Mouse (Mus musculus) gastrocnemius, postnatal 25 days (tissue): ENCODE measurements around the gene Tmem200a. TPM values are rescaled to one million over a fixed set of nuclear protein-coding genes. Genes with fewer than 3 reads are reported as not detected.

Source experiments
- DNase-seq: peaks from one replicate; pipeline ENCODE4 v3.0.0; 2022
- long read RNA-seq, 2 experiments: library from polyadenylated mRNA; stranded (forward); transcript quantifications; one replicate each; pipeline ENCODE4 v2.0.0; 2021
- total RNA-seq, 2 experiments: library from RNA; stranded (reverse); gene quantifications; 1 replicate in 1 of 2; 2 replicates in 1 of 2; pipeline ENCODE4 v1.2.3; 2021

The Tmem200a gene
- under 1 TPM in 1 of 2 experiments, not detected in 1; 0.28 TPM for total RNA-seq
- long read RNA-seq, experiment 1, result 0 reads
- long read RNA-seq, experiment 2, partial matches to known transcripts, result 0 of 1 reads
- long read RNA-seq, experiment 2, other reads (novel, unspliced or antisense), result 1 of 1 reads

DNA sequence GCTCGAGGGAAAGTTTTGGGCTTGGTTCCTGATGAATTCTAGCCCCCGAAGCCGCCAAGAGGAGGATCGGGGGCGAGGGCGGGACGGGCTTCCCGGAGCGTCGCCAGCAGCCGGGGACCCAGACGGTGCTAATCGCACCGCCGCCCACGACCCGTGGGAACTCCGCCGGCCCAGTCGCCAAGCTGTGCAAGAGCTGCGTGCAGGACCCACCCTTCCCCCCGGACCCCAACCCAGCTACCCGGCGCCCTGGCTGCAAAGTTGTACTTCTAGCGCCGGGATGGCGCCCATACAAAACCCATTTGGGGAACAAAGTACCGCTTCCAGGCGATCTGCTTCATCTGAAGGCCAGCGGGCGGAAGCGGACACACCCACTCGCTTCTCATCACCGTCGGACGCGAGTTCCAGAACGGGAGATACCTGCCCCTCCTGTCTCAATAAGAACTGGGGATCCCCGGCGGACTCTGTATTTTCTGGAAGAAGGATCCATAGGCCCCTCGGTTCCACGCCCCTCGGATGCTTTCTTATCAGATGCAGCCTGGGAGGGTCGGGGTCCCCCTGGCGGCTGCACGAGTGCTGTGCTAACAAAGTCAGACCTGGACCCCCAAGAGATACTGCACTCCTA is at the start of gene Tmem200a:
Tmem200a (minus strand) TSS at position 532 of the 622 bp plus-strand sequence.
- peak; percentile 9 for DNase-seq

GRCm38 (mm10) chr10:26119822-26120183 is 41.0 kb upstream of the Tmem200a start:
- no peak for DNase-seq

- DNase-seq, result no peak
Observed at GRCm38 (mm10) chr10:26119067-26119821, 40.4 kb upstream of the Tmem200a start.

DNA sequence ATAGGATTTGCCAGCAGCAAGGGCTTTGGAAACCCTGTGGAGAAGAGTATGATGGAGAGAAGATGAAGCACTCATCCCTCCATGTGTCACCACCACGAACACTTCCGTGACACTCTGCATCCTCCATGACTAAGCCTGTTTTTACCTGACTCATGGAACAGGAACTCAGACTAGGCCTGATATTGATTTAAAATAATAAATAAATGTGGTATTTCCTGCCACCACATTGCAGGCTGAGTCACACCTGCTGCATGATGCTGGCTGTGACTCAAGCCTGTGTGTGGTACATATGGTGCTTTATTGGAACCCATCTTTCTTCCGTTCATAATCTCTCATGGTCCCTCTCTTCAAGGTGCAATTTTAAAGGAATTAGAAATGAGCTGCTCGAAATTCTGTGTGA is 35.6 kb upstream of the Tmem200a start:
- no peak for DNase-seq

DNA sequence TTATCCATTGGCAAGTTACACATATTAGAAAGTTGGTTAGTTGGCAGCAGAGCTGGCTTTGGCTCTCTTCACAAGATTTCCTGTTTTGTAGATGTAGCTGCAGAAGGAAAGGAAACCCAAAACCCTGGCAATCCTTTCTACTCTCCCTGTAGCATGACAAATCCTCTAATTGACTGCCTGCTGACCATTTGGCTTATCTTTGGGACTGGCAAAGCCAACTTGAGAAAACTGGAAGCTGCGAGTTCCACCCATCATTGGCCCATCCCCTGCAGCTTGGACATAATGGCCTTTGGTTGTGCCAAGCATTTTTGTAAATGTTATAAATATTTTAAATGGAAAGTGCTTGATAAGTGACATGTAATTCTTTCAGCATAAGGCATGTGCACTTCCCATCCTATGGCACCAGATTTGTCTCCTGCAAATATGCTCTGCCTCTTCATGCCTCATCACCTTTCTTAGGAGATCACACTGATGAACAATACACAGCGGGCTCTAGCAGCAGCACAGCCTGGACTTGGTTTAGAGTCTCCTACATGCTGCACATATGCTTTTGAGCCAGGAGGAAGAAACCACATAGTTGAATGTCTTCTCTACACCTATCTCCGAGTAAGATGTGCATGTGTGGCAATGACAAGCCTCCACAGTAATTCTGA is 24.6 kb upstream of the Tmem200a start:
- DNase-seq, result no peak

- DNase-seq, result no peak
Observed at GRCm38 (mm10) chr10:26082081-26082480, 3.2 kb upstream of the Tmem200a start.

DNA sequence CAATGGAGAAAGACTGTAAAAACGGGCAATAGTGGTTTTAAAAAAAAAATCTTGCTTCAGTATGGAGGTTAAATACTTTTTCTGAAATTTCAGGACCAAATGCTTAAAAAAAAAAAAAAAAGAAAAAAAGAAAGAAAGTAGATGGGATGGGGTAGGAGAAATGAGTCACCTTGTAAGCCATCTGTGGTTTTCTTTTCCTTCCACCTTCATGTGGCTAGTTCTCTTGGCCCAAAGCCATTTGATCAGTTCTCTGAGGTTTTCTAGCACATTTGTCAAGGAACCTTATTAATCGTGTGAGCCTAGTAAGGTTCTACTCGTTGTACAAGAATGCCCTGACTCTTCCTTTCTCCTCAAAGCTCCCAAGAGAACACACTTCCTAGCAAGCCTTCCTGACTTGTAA is 826 bp upstream of the Tmem200a start:
- DNase-seq, result no peak

DNA sequence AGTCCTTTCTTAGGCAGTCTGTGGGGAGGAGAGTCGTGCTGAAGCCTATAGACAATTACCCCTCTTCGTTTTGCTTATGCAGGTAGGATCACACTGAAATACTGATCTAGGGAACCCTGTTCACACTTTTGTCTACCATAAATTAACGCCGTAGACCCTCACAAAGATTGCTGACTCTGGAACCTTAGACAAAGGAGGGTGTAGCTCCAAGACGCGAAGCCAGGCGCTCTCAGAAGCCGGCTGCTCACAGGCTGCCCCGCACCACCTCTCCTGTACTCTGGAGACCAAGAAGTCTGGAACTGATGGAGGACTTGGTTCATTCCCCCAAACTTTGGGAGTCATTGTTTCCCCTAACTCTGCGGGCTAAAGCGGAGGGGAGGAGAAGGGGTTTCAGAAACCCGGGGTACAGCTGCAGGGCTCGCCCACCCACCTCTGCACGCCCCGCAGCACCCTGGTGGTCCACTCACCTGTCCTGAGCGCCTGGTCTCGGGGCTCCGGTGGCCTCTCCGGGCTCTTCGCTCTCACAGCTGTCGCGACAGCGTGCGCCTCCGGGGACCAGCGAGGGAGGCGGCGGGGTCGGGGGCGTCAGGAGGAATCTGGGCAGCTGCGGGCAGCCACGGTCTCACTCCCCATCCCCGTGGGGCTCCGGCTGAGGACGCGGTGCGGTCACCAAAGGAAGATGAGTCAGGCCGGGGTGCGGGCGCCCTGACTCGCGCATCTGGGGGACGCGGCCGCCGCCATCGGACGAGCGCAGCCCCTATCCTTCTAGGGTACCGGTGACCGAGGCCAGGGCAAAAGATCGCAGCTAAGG is 976 bp downstream of the Tmem200a start, which contains the start of gene Gm9767:
Gm9767 (plus strand) TSS at position 585 of the 811 bp plus-strand sequence.
- DNase-seq, result peak; percentile 6

GRCm38 (mm10) chr10:26076949-26077348 is 1.9 kb downstream of the Tmem200a start:
- no peak for DNase-seq

GRCm38 (mm10) chr10:26071986-26072385 is 6.9 kb downstream of the Tmem200a start:
- DNase-seq, result no peak

GRCm38 (mm10) chr10:26063071-26063470 is 15.8 kb downstream of the Tmem200a start:
- DNase-seq, result no peak

GRCm38 (mm10) chr10:26059662-26060307 is 19.1 kb downstream of the Tmem200a start:
- no peak for DNase-seq

DNA sequence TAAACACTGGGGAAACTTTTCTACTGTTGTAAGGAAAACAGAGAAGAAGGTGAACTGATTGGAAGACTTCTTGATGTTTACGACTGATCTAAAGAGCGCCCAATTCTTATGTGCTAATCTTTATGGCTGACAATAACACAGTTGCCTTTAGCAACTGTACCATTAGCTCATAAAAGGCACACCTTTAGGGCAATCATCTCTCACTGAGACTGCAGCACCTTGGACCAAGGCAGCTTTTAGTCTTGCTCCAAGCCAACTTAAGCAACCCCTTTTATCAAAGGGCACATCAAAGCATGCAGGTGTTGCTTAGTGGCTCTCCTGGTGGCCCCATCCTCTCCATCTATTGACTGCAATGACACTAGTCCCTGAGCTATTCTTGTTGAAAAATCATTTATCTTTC is 27.7 kb downstream of the Tmem200a start:
- no peak for DNase-seq

- DNase-seq, result no peak
Observed at GRCm38 (mm10) chr10:26034931-26035330, 43.9 kb downstream of the Tmem200a start.

GRCm38 (mm10) chr10:26018740-26019139 is 60.1 kb downstream of the Tmem200a start:
- no peak for DNase-seq

DNA sequence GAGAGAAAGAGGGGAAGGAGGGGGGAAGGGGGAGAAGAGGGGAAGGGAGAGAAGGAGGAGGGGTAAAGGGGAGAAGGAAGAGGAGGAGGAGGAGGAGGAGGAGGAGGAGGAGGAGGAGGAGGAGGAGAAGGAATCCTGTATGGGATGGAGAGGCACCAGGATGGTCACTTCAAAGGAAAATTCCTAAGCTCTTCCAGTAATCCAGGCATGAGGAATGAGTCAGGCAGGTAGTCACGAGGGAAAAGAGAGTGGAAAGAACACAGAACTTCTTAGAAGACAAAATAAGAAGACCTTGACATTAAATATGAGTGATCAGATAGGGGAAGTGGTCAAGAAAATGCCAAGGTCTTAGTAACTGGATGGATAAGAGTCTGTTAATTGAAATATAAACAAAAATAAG is 64.6 kb downstream of the Tmem200a start:
- no peak for DNase-seq

DNA sequence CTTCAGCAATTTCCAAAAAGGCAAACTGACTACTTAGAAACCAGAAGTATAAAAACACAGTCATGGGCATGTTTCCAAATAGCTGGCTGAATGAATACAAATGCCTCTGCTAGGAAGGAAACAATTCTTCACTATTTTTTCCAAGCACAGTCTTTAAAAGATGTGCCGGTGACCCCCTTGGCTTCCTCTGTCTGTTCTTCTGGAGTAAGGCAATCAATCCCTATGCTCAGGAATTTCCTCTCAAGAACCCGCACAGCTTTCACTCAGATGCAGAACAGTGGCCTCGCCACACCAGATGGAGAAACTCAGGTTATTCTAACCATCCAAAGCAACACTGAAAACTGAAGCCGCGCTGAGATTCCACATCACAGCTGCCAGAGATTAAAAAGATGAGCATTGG is 69.9 kb downstream of the Tmem200a start:
- DNase-seq, result no peak

DNA sequence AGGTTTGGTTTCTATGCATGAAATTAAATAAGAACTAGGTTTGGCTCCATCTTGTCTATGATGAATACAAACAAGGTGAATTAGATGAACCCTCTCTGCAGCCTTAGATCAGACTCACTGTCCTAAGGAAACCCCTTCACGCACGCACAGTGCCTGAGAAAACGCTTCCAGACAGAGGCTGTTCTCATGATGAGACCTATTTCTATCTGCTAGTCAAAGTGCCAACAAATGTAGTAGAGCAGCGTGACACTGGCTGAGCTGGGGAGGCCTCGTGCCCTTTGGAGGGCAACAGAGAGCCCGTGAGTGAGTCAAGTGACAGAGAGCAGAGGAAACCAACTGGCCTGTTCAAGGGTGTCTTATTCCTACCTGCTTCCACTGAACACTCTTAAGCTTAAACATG is 73.4 kb downstream of the Tmem200a start:
- DNase-seq, result no peak

- no peak for DNase-seq
Observed at GRCm38 (mm10) chr10:26000893-26001292, 78.0 kb downstream of the Tmem200a start.

- no peak for DNase-seq
Observed at GRCm38 (mm10) chr10:25999291-25999930, 79.4 kb downstream of the Tmem200a start.

- no peak for DNase-seq
Observed at GRCm38 (mm10) chr10:25984056-25984455, 94.8 kb downstream of the Tmem200a start.
